Mouse (Mus musculus) limb, embryonic 10.5 days (tissue): ENCODE measurements around the gene Pus7. TPM values are rescaled to one million over a fixed set of nuclear protein-coding genes. Genes with fewer than 3 reads are reported as not detected.

Source experiments
- polyA plus RNA-seq: library from polyadenylated mRNA; unstranded; fragments of >200 nt; fragmentation: Nextera tagmentation; extraction: Ambion mirVana; gene quantifications from 2 replicates; pipeline ENCODE4 v1.2.1, GENCODE M21; 2016

Pus7 gene
- polyA plus RNA-seq, 1 experiment from 2014 or later: 41.0 TPM

Other genes starting within 250 kb of the Pus7 start
- 36.9 and 44.1 TPM in 2 replicates for gene Srpk2, start 99.1 kb downstream of the Pus7 start, polyA plus RNA-seq
- 33.9 and 41.7 TPM in 2 replicates for gene Rint1, start 4.0 kb upstream of the Pus7 start, polyA plus RNA-seq
- 140 and 161 TPM in 2 replicates for gene Tomm7, start 60.5 kb upstream of the Pus7 start, polyA plus RNA-seq
- gene Fam126a, start 247.0 kb upstream of the Pus7 start, polyA plus RNA-seq: 15.8 and 23.3 TPM in 2 replicates